Mouse (Mus musculus): ENCODE measurements around the gene Fam163b. TPM values are rescaled to one million over a fixed set of nuclear protein-coding genes. Genes with fewer than 3 reads are reported as not detected.

Fam163b gene
- polyA plus RNA-seq, 1 experiment from 2014 or later: 11.0 TPM

DNA sequence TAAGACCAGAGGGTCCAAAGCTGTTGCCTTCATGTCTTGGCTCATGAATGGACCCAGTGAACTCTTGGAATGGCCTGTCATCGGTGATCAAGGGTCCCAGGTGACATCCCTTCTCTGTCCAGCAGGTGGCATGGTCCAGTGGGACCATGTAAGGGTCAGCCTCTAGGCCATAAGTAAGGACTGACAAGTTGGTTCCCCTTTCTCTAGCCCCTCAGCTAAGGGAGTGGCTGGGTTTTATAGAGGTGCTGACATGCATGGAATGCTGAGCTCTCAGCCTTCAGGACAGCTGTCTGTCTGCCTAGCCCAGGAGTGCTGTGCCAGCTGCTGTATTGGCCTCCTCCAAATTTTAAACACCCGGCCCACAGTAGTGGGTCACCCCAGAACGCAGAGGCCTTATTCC, 66.8 kb downstream of the Fam163b start:
- Histone ChIP-seq H3K36me3 (ENCODE audit: control insufficient read depth, insufficient read depth, low read length) (no peaks in the 10 kb centered on the region), H3K9me3 (ENCODE audit: control insufficient read depth, low read length) (no peaks in the 10 kb centered on the region), H3K4me2 (ENCODE audit: low read depth, low read length) (no peak overlapping the region), H3K9ac (replicated peaks; ENCODE audit: low read depth, low read length) (no peak overlapping the region), H3K27ac (ENCODE audit: low read depth, low read length) (no peak overlapping the region), H3K4me1 (ENCODE audit: control insufficient read depth, insufficient read depth, low read length) (peaks cover 18% of the 10 kb centered on the region), H3K4me3 (ENCODE audit: low read depth, low read length) (no peak overlapping the region), H3K27me3 (ENCODE audit: control insufficient read depth, insufficient read depth, low read length) (no peaks in the 10 kb centered on the region)
- ATAC-seq (ENCODE audit: low read depth): no peak
- 63% methylated on average over 3 of the region's 3 CpGs for WGBS

DNA sequence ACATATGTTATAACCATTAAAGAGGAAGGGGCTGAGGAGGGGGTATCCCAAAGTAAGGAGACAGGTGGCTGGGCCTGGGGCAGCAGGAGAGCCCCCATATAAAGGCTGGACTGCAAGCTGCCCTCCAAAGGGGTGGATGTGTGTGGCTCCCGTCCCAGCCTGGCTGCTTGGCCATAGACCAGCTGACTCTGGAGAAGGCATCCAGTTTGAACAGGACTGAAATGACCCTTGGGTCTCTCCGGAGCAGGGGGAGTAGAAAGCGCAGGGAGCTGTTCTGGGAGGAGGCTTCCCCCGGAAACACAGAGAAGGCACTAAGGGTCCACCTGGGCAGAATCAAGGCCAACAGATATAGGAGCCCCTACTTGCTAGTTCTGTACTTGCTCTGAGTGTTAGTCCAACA, 67.5 kb downstream of the Fam163b start:
- no peak overlapping the region for H3K9ac ChIP-seq (replicated peaks; ENCODE audit: low read depth, low read length)
- peaks cover 15% of the 10 kb centered on the region for H3K4me1 ChIP-seq (ENCODE audit: control insufficient read depth, insufficient read depth, low read length)
- no peaks in the 10 kb centered on the region for H3K36me3 ChIP-seq (ENCODE audit: control insufficient read depth, insufficient read depth, low read length)
- H3K4me3 ChIP-seq (ENCODE audit: low read depth, low read length): no peak overlapping the region
- no peak overlapping the region for H3K27ac ChIP-seq (ENCODE audit: low read depth, low read length)
- H3K9me3 ChIP-seq (ENCODE audit: control insufficient read depth, low read length): no peaks in the 10 kb centered on the region
- H3K27me3 ChIP-seq (ENCODE audit: control insufficient read depth, insufficient read depth, low read length): no peaks in the 10 kb centered on the region
- 76% methylated on average over 4 of the region's 4 CpGs for WGBS
- ATAC-seq (ENCODE audit: low read depth): no peak
- no peak overlapping the region for H3K4me2 ChIP-seq (ENCODE audit: low read depth, low read length)

GRCm38 (mm10) chr2:27073407-27073806, 68.9 kb downstream of the Fam163b start:
- no peak for ATAC-seq (ENCODE audit: low read depth)
- Histone ChIP-seq H3K9ac (replicated peaks; ENCODE audit: low read depth, low read length) (no peak overlapping the region), H3K36me3 (ENCODE audit: control insufficient read depth, insufficient read depth, low read length) (no peaks in the 10 kb centered on the region), H3K4me1 (ENCODE audit: control insufficient read depth, insufficient read depth, low read length) (peaks cover 2% of the 10 kb centered on the region), H3K4me2 (ENCODE audit: low read depth, low read length) (no peak overlapping the region), H3K4me3 (ENCODE audit: low read depth, low read length) (no peak overlapping the region), H3K9me3 (ENCODE audit: control insufficient read depth, low read length) (no peaks in the 10 kb centered on the region), H3K27ac (ENCODE audit: low read depth, low read length) (no peak overlapping the region), H3K27me3 (ENCODE audit: control insufficient read depth, insufficient read depth, low read length) (no peaks in the 10 kb centered on the region)
- WGBS: 82% methylated on average over 4 of the region's 4 CpGs

DNA sequence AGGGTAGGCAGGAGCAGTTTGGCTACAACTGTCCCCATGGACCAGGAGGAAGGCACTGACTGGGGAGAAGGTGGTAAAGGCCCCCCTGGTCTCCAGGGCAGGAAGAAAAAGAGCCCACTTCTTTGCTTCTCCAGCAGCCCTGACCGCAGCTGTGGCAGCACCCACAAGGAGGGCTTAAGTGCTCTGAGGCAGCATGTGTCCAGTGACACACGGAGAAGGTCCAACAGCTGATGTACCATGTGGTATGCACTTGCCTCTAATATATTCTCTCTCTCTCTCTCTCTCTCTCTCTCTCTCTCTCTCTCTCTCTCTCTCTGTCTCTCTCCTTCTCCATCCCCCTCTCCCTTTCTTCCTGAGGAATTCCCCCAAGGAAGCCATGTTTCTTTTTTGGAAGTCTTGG, 70.3 kb downstream of the Fam163b start, which contains the start of gene Mymk:
TSS of gene Mymk (minus strand) at position 202 of the 400 bp plus-strand sequence.
- Histone ChIP-seq H3K4me2 (ENCODE audit: low read depth, low read length) (no peak within 1 kb of the TSS), H3K27me3 (ENCODE audit: control insufficient read depth, insufficient read depth, low read length) (no peaks in the 10 kb centered on the region), H3K9me3 (ENCODE audit: control insufficient read depth, low read length) (no peaks in the 10 kb centered on the region), H3K4me3 (ENCODE audit: low read depth, low read length) (no peak within 1 kb of the TSS), H3K27ac (ENCODE audit: low read depth, low read length) (no peak within 1 kb of the TSS), H3K9ac (replicated peaks; ENCODE audit: low read depth, low read length) (no peak within 1 kb of the TSS), H3K36me3 (ENCODE audit: control insufficient read depth, insufficient read depth, low read length) (no peaks in the 10 kb centered on the region), H3K4me1 (ENCODE audit: control insufficient read depth, insufficient read depth, low read length) (no peaks in the 10 kb centered on the region)
- no peak for ATAC-seq (ENCODE audit: low read depth)
- WGBS: 78% methylated on average over 2 of the region's 2 CpGs

- H3K4me1 ChIP-seq (ENCODE audit: control insufficient read depth, insufficient read depth, low read length): no peaks in the 10 kb centered on the region
- no peak overlapping the region for H3K4me3 ChIP-seq (ENCODE audit: low read depth, low read length)
- ATAC-seq (ENCODE audit: low read depth): peak; percentile 54; the same call in 1 of the 2 replicates
- no peak overlapping the region for H3K4me2 ChIP-seq (ENCODE audit: low read depth, low read length)
- H3K36me3 ChIP-seq (ENCODE audit: control insufficient read depth, insufficient read depth, low read length): no peaks in the 10 kb centered on the region
- no peak overlapping the region for H3K27ac ChIP-seq (ENCODE audit: low read depth, low read length)
- 28% methylated on average over 4 of the region's 4 CpGs for WGBS
- H3K9ac ChIP-seq (replicated peaks; ENCODE audit: low read depth, low read length): no peak overlapping the region
- H3K9me3 ChIP-seq (ENCODE audit: control insufficient read depth, low read length): no peaks in the 10 kb centered on the region
- no peaks in the 10 kb centered on the region for H3K27me3 ChIP-seq (ENCODE audit: control insufficient read depth, insufficient read depth, low read length)
These were observed 71.2 kb downstream of the Fam163b start for GRCm38 (mm10) chr2:27071137-27071536.

- no peaks in the 10 kb centered on the region for H3K9me3 ChIP-seq (ENCODE audit: control insufficient read depth, low read length)
- H3K27me3 ChIP-seq (ENCODE audit: control insufficient read depth, insufficient read depth, low read length): no peaks in the 10 kb centered on the region
- no peak overlapping the region for H3K4me2 ChIP-seq (ENCODE audit: low read depth, low read length)
- H3K27ac ChIP-seq (ENCODE audit: low read depth, low read length): no peak overlapping the region
- no peak for ATAC-seq (ENCODE audit: low read depth)
- no peaks in the 10 kb centered on the region for H3K4me1 ChIP-seq (ENCODE audit: control insufficient read depth, insufficient read depth, low read length)
- H3K36me3 ChIP-seq (ENCODE audit: control insufficient read depth, insufficient read depth, low read length): no peaks in the 10 kb centered on the region
- H3K9ac ChIP-seq (replicated peaks; ENCODE audit: low read depth, low read length): no peak overlapping the region
- no peak overlapping the region for H3K4me3 ChIP-seq (ENCODE audit: low read depth, low read length)
- 79% methylated on average over 2 of the region's 2 CpGs for WGBS
These were observed 72.0 kb downstream of the Fam163b start for GRCm38 (mm10) chr2:27070247-27070813.

- H3K9me3 ChIP-seq (ENCODE audit: control insufficient read depth, low read length): no peaks in the 10 kb centered on the region
- H3K36me3 ChIP-seq (ENCODE audit: control insufficient read depth, insufficient read depth, low read length): no peaks in the 10 kb centered on the region
- no peak overlapping the region for H3K9ac ChIP-seq (replicated peaks; ENCODE audit: low read depth, low read length)
- ATAC-seq (ENCODE audit: low read depth): 0 out of 2 replicates have a peak, but pooled peaks have one; percentile 21
- no peaks in the 10 kb centered on the region for H3K4me1 ChIP-seq (ENCODE audit: control insufficient read depth, insufficient read depth, low read length)
- H3K27me3 ChIP-seq (ENCODE audit: control insufficient read depth, insufficient read depth, low read length): no peaks in the 10 kb centered on the region
- no peak overlapping the region for H3K4me2 ChIP-seq (ENCODE audit: low read depth, low read length)
- no peak overlapping the region for H3K4me3 ChIP-seq (ENCODE audit: low read depth, low read length)
- H3K27ac ChIP-seq (ENCODE audit: low read depth, low read length): no peak overlapping the region
- 38% methylated on average over 3 of the region's 3 CpGs for WGBS
These were observed 72.6 kb downstream of the Fam163b start for GRCm38 (mm10) chr2:27069646-27070045.

DNA sequence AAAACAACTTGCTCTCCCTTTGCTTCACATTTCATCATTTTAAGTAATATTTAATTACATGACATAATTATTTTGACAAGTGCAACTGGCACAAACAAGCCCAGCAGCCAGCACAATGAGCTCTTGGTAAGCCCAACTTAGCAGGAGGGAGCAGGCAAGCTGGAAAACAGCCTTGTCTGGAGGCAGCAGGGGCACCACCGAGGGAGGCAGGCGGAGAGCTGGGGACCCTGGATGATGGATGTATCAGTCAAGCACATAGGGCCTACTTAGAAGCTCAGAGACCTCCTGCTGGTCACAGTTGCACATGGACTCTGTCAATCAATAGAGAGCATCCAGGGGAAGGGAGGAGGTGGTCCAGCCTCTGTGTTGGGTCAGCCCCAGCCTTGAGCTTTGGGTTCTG, 74.3 kb downstream of the Fam163b start:
- no peaks in the 10 kb centered on the region for H3K9me3 ChIP-seq (ENCODE audit: control insufficient read depth, low read length)
- H3K4me1 ChIP-seq (ENCODE audit: control insufficient read depth, insufficient read depth, low read length): no peaks in the 10 kb centered on the region
- H3K27ac ChIP-seq (ENCODE audit: low read depth, low read length): no peak overlapping the region
- H3K9ac ChIP-seq (replicated peaks; ENCODE audit: low read depth, low read length): no peak overlapping the region
- H3K4me2 ChIP-seq (ENCODE audit: low read depth, low read length): no peak overlapping the region
- H3K36me3 ChIP-seq (ENCODE audit: control insufficient read depth, insufficient read depth, low read length): no peaks in the 10 kb centered on the region
- ATAC-seq (ENCODE audit: low read depth): no peak
- WGBS: 36% methylated on average over 2 of the region's 2 CpGs
- no peak overlapping the region for H3K4me3 ChIP-seq (ENCODE audit: low read depth, low read length)
- no peaks in the 10 kb centered on the region for H3K27me3 ChIP-seq (ENCODE audit: control insufficient read depth, insufficient read depth, low read length)

DNA sequence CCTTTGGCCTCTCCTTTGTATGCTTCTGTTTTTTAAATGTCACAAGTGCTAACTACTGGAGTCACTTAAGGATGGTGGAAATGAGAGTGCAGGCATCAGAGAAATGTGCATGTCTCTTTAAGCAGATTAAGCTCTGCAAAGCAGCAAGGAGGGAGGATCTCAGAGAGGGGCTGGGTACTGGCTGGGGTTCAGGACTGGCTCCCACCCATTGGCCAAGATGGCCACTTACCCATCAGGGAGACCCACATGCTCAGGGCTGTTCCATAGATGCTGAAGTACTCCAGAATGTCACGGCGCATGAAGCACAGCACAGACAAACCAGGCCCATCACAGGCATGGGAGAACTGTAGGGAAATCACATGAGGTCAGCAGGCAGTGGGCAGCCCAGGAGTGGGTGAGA, 75.2 kb downstream of the Fam163b start:
- H3K9ac ChIP-seq (replicated peaks; ENCODE audit: low read depth, low read length): no peak overlapping the region
- H3K4me2 ChIP-seq (ENCODE audit: low read depth, low read length): no peak overlapping the region
- no peaks in the 10 kb centered on the region for H3K36me3 ChIP-seq (ENCODE audit: control insufficient read depth, insufficient read depth, low read length)
- no peak overlapping the region for H3K4me3 ChIP-seq (ENCODE audit: low read depth, low read length)
- H3K27ac ChIP-seq (ENCODE audit: low read depth, low read length): no peak overlapping the region
- no peaks in the 10 kb centered on the region for H3K27me3 ChIP-seq (ENCODE audit: control insufficient read depth, insufficient read depth, low read length)
- ATAC-seq (ENCODE audit: low read depth): no peak
- H3K9me3 ChIP-seq (ENCODE audit: control insufficient read depth, low read length): no peaks in the 10 kb centered on the region
- no peaks in the 10 kb centered on the region for H3K4me1 ChIP-seq (ENCODE audit: control insufficient read depth, insufficient read depth, low read length)
- 87% methylated on average over 2 of the region's 2 CpGs for WGBS
